Mouse (Mus musculus) lung, postnatal 0 days (tissue): ENCODE measurements around the gene Cd59a. TPM values are rescaled to one million over a fixed set of nuclear protein-coding genes. Genes with fewer than 3 reads are reported as not detected.
"Not testable (repeated sequence)": the region's sequence is repeated elsewhere in the genome, so short reads cannot be mapped to it uniquely, and the experiment has no call there.

Experiments used
- ATAC-seq: fragments of 200-750 bp; cut with Nextera tagmentation; 2 replicates; pipeline ENCODE4 v1.8.0; 2017; ENCODE audit warnings: moderate library complexity
- DNase-seq: peaks from one replicate; pipeline ENCODE4 v3.0.0-alpha.2; 2016; ENCODE audit warnings: low spot score
- H3K27ac ChIP-seq: fragments of 300-500 bp; sonication (generic); 2 replicates; pipeline ENCODE4 v1.5.1; 2014; ENCODE audit warnings: antibody characterized with exemption, mild to moderate bottlenecking, low read length, mixed read lengths
- H3K27me3 ChIP-seq: fragments of 300-500 bp; sonication (generic); replicated peaks from 2 replicates; pipeline ENCODE4 v1.6.1; 2014; ENCODE audit warnings: low read length, mixed read lengths; ENCODE audit not compliant: insufficient read depth
- H3K36me3 ChIP-seq: fragments of 300-500 bp; sonication (generic); 2 replicates; pipeline ENCODE4 v1.6.1; 2014; ENCODE audit warnings: low read length, mixed read lengths; ENCODE audit not compliant: insufficient read depth
- H3K4me1 ChIP-seq: fragments of 300-500 bp; sonication (generic); 2 replicates; pipeline ENCODE4 v1.6.1; 2014; ENCODE audit warnings: antibody characterized with exemption, low read depth, low read length, mixed read lengths; ENCODE audit not compliant: insufficient read depth
- H3K4me2 ChIP-seq: fragments of 300-500 bp; sonication (generic); replicated peaks from 2 replicates; pipeline ENCODE4 v1.6.1; 2014; ENCODE audit warnings: low read depth, mild to moderate bottlenecking, low read length, moderate library complexity, mixed read lengths
- H3K4me3 ChIP-seq: fragments of 300-500 bp; sonication (generic); 2 replicates; pipeline ENCODE4 v1.5.1; 2014; ENCODE audit warnings: low read depth, low read length
- H3K9ac ChIP-seq: fragments of 300-500 bp; sonication (generic); replicated peaks from 2 replicates; pipeline ENCODE4 v1.6.1; 2014; ENCODE audit warnings: low read depth, mild to moderate bottlenecking
- H3K9me3 ChIP-seq: fragments of 300-500 bp; sonication (generic); 2 replicates; pipeline ENCODE4 v1.6.1; 2016; ENCODE audit warnings: low read length, mixed read lengths
- CTCF ChIP-seq: IDR thresholded peaks from 2 replicates; pipeline ENCODE4 v1.5.1; 2016; ENCODE audit warnings: antibody characterized with exemption, mild to moderate bottlenecking
- EP300 ChIP-seq: IDR thresholded peaks from 2 replicates; pipeline ENCODE4 v1.6.1; 2016; ENCODE audit warnings: antibody characterized with exemption, mild to moderate bottlenecking, control low read depth
- WGBS: fragments of 180-500 bp; shearing (Covaris S2); extraction: QIAGEN DNeasy Blood & Tissue Kit; methylation state at CpG from one replicate; pipeline ENCODE4 v1.1.7; 2014; 5-methylcytosine and 5-hydroxymethylcytosine counted together
- polyA plus RNA-seq: library from polyadenylated mRNA; unstranded; fragments of >200 nt; fragmentation: Nextera tagmentation; extraction: Ambion mirVana; gene quantifications from 2 replicates; pipeline ENCODE4 v1.2.1, GENCODE M21; 2015

The Cd59a gene
- polyA plus RNA-seq, 1 experiment from 2014 or later, result 32.4 TPM

GRCm38 (mm10) chr2:104096256-104096655 is 655 bp downstream of the Cd59a start:
- ATAC-seq, result no peak
- 39% methylated on average over 10 of the region's 10 CpGs for WGBS
- Histone ChIP-seq H3K27me3 (no peaks in the 10 kb centered on the region), H3K36me3 (no peaks in the 10 kb centered on the region), H3K4me3 (peak overlapping the region; percentile 31), H3K4me2 (peak overlapping the region; percentile 56), H3K4me1 (no peaks in the 10 kb centered on the region), H3K9me3 (no peaks in the 10 kb centered on the region), H3K9ac (no peak overlapping the region; the same call in 1 of the 2 replicates), H3K27ac (peak overlapping the region; percentile 52)
- no peak for TF ChIP-seq CTCF
- TF ChIP-seq EP300, result no peak
- DNase-seq, result no peak

- not testable (repeated sequence) for H3K36me3 ChIP-seq, H3K4me3 ChIP-seq, H3K4me2 ChIP-seq, H3K4me1 ChIP-seq, H3K27ac ChIP-seq, H3K27me3 ChIP-seq, DNase-seq, ATAC-seq, H3K9me3 ChIP-seq, H3K9ac ChIP-seq
- WGBS, result 79% methylated on average over 1 of the region's 1 CpGs
These were observed 1.2 kb downstream of the Cd59a start for GRCm38 (mm10) chr2:104096796-104097195.

GRCm38 (mm10) chr2:104097396-104097795 is 1.8 kb downstream of the Cd59a start:
- not testable (repeated sequence) for H3K36me3 ChIP-seq, H3K4me2 ChIP-seq, H3K27me3 ChIP-seq, H3K9ac ChIP-seq, ATAC-seq, H3K4me3 ChIP-seq, DNase-seq, H3K4me1 ChIP-seq, H3K9me3 ChIP-seq, H3K27ac ChIP-seq
- 93% methylated on average over 4 of the region's 4 CpGs for WGBS

GRCm38 (mm10) chr2:104098529-104099230 is 3.1 kb downstream of the Cd59a start:
- H3K27me3 ChIP-seq, result no peaks in the 10 kb centered on the region
- H3K36me3 ChIP-seq, result no peaks in the 10 kb centered on the region
- no peak overlapping the region for H3K9ac ChIP-seq
- H3K4me1 ChIP-seq, result no peaks in the 10 kb centered on the region
- 14% methylated on average over 3 of the region's 3 CpGs for WGBS
- H3K27ac ChIP-seq, result no peak overlapping the region
- no peaks in the 10 kb centered on the region for H3K9me3 ChIP-seq
- ATAC-seq (peak; percentile 13; the same call in 1 of the 2 replicates), DNase-seq (no peak)
- no peak for TF ChIP-seq EP300
- no peak for TF ChIP-seq CTCF
- no peak overlapping the region for H3K4me3 ChIP-seq
- H3K4me2 ChIP-seq, result no peak overlapping the region

DNA sequence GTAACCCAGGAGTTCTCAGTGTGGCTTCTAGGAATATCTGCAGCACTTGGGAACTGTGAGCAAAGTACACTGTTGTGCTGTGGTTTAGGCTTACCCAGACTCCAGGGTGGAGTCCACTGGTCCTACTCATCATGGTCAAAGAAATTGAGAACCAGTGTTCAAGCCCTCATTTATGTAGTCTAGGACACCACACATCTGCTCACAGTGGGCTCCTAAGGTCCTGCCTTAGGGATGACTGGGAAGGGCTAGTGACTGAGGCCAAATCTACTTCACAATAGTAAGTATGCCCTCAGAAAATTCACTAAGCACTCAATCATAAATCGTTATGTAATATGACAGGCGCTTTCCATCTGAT is 3.6 kb downstream of the Cd59a start:
- no peak overlapping the region for H3K9ac ChIP-seq
- no peak overlapping the region for H3K27ac ChIP-seq
- H3K9me3 ChIP-seq, result no peaks in the 10 kb centered on the region
- H3K36me3 ChIP-seq, result no peaks in the 10 kb centered on the region
- no peak overlapping the region for H3K4me2 ChIP-seq
- no peaks in the 10 kb centered on the region for H3K27me3 ChIP-seq
- TF ChIP-seq CTCF, result no peak
- TF ChIP-seq EP300, result no peak
- H3K4me1 ChIP-seq, result no peaks in the 10 kb centered on the region
- ATAC-seq (no peak), DNase-seq (no peak)
- H3K4me3 ChIP-seq, result no peak overlapping the region
- 82% methylated on average over 2 of the region's 2 CpGs for WGBS

DNA sequence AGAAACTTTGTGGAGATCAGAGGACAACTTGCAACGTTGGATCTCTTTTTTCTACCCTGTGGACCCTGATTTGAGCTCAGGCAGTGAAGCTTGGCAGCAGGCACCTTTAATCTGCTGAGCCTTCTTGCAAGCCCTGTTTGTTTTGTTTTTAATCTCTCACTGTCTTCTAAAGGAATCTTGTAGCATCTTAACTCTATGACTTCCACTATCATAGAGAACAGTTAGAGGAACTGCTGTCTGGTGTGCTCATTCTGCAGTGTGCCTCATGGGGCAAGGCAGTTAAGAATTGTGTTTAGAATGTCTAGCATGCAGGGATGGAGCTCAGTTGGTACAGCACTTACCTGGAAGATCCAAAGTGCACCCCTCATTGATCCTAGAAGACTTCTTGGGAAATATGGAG is 4.3 kb downstream of the Cd59a start:
- Histone ChIP-seq H3K9ac (no peak overlapping the region), H3K4me2 (no peak overlapping the region), H3K27ac (no peak overlapping the region), H3K27me3 (no peaks in the 10 kb centered on the region), H3K36me3 (no peaks in the 10 kb centered on the region), H3K9me3 (no peaks in the 10 kb centered on the region), H3K4me1 (no peaks in the 10 kb centered on the region), H3K4me3 (no peak overlapping the region)
- no peak for ATAC-seq
- no peak for DNase-seq
- TF ChIP-seq EP300 (no peak), CTCF (no peak)
- WGBS, result 67% methylated on average over 1 of the region's 1 CpGs

GRCm38 (mm10) chr2:104104800-104105199 is 9.2 kb downstream of the Cd59a start:
- H3K9ac ChIP-seq, result no peak overlapping the region
- WGBS, result 87% methylated on average over 6 of the region's 6 CpGs
- ATAC-seq, result no peak
- no peak overlapping the region for H3K27ac ChIP-seq
- no peak for DNase-seq
- no peaks in the 10 kb centered on the region for H3K9me3 ChIP-seq
- no peaks in the 10 kb centered on the region for H3K36me3 ChIP-seq
- H3K4me3 ChIP-seq, result no peak overlapping the region
- no peak overlapping the region for H3K4me2 ChIP-seq
- TF ChIP-seq CTCF (no peak), EP300 (no peak)
- H3K27me3 ChIP-seq, result no peaks in the 10 kb centered on the region
- no peaks in the 10 kb centered on the region for H3K4me1 ChIP-seq

GRCm38 (mm10) chr2:104109021-104109420 is 13.4 kb downstream of the Cd59a start:
- H3K36me3 ChIP-seq, H3K9ac ChIP-seq, H3K27ac ChIP-seq, ATAC-seq, DNase-seq, H3K27me3 ChIP-seq, H3K9me3 ChIP-seq, H3K4me1 ChIP-seq, H3K4me3 ChIP-seq, H3K4me2 ChIP-seq: not testable (repeated sequence)
- 65% methylated on average over 2 of the region's 2 CpGs for WGBS
